Mouse (Mus musculus) forebrain, embryonic 15.5 days (tissue): ENCODE data around the gene Phc2. TPM values are rescaled to one million over a fixed set of nuclear protein-coding genes. Genes with fewer than 3 reads are reported as not detected.
"Not testable (repeated sequence)": the region's sequence is repeated elsewhere in the genome, so short reads cannot be mapped to it uniquely, and the experiment has no call there.

Experiments
- ATAC-seq: fragments of 200-750 bp; cut with Nextera tagmentation; replicated peaks from 2 replicates; pipeline ENCODE4 v1.8.0; 2017; ENCODE audit warnings: mild to moderate bottlenecking, moderate TSS enrichment, moderate library complexity
- H3K27ac ChIP-seq: fragments of 300-500 bp; sonication (generic); replicated peaks from 2 replicates; pipeline ENCODE4 v1.5.1; 2015; ENCODE audit warnings: mild to moderate bottlenecking, inconsistent platforms
- H3K27me3 ChIP-seq: fragments of 300-500 bp; sonication (generic); 2 replicates; pipeline ENCODE4 v1.6.1; 2015; ENCODE audit warnings: inconsistent platforms
- H3K36me3 ChIP-seq: fragments of 300-500 bp; sonication (generic); 2 replicates; pipeline ENCODE4 v1.6.1; 2015; ENCODE audit warnings: mild to moderate bottlenecking, inconsistent platforms
- H3K4me1 ChIP-seq: fragments of 300-500 bp; sonication (generic); 2 replicates; pipeline ENCODE4 v1.6.1; 2015; ENCODE audit warnings: inconsistent platforms
- H3K4me2 ChIP-seq: fragments of 300-500 bp; sonication (generic); replicated peaks from 2 replicates; pipeline ENCODE4 v1.6.1; 2015; ENCODE audit warnings: mild to moderate bottlenecking, inconsistent platforms
- H3K4me3 ChIP-seq: fragments of 300-500 bp; sonication (generic); 2 replicates; pipeline ENCODE4 v1.5.1; 2015; ENCODE audit warnings: mild to moderate bottlenecking, inconsistent platforms
- H3K9ac ChIP-seq: fragments of 300-500 bp; sonication (generic); replicated peaks from 2 replicates; pipeline ENCODE4 v1.6.1; 2015; ENCODE audit warnings: mild to moderate bottlenecking, inconsistent platforms
- H3K9me3 ChIP-seq: fragments of 300-500 bp; sonication (generic); 2 replicates; pipeline ENCODE4 v1.6.1; 2016; ENCODE audit warnings: inconsistent platforms
- WGBS: fragments of 180-500 bp; shearing (Covaris S2); methylation state at CpG from one replicate; pipeline ENCODE4 v1.1.7; 2015; ENCODE audit warnings: mixed read lengths; 5-methylcytosine and 5-hydroxymethylcytosine counted together
- polyA plus RNA-seq: library from polyadenylated mRNA; unstranded; fragments of >200 nt; fragmentation: Nextera tagmentation; extraction: Ambion mirVana; gene quantifications from 2 replicates; pipeline ENCODE4 v1.2.1, GENCODE M21; 2015

Phc2 gene
- polyA plus RNA-seq, 1 experiment from 2014 or later: 88.3 TPM

GRCm38 (mm10) chr4:128651530-128651929, 3.0 kb upstream of the Phc2 start:
- Histone ChIP-seq H3K36me3 (no peaks in the 10 kb centered on the region), H3K4me1 (peaks cover 15% of the 10 kb centered on the region), H3K9ac (no peak overlapping the region), H3K27me3 (no peaks in the 10 kb centered on the region), H3K27ac (no peak overlapping the region), H3K9me3 (no peaks in the 10 kb centered on the region), H3K4me2 (no peak overlapping the region), H3K4me3 (no peak overlapping the region)
- ATAC-seq: no peak
- 44% methylated on average over 3 of the region's 3 CpGs for WGBS

GRCm38 (mm10) chr4:128652584-128653298, 1.8 kb upstream of the Phc2 start:
- Histone ChIP-seq H3K27me3 (no peaks in the 10 kb centered on the region), H3K36me3 (no peaks in the 10 kb centered on the region), H3K9ac (no peak overlapping the region), H3K9me3 (no peaks in the 10 kb centered on the region), H3K4me1 (peaks cover 15% of the 10 kb centered on the region), H3K4me2 (no peak overlapping the region), H3K4me3 (no peak overlapping the region), H3K27ac (no peak overlapping the region)
- 49% methylated on average over 5 of the region's 5 CpGs for WGBS
- no peak for ATAC-seq

GRCm38 (mm10) chr4:128655446-128655845, 944 bp downstream of the Phc2 start:
- H3K4me2 ChIP-seq: peak overlapping the region; percentile 86
- peak overlapping the region; percentile 68 for H3K9ac ChIP-seq
- no peaks in the 10 kb centered on the region for H3K27me3 ChIP-seq
- no peaks in the 10 kb centered on the region for H3K36me3 ChIP-seq
- H3K4me1 ChIP-seq: peaks cover 15% of the 10 kb centered on the region
- peak overlapping the region; percentile 83 for H3K27ac ChIP-seq
- no peak for ATAC-seq
- peak overlapping the region; percentile 75 for H3K4me3 ChIP-seq
- H3K9me3 ChIP-seq: no peaks in the 10 kb centered on the region
- WGBS: 2% methylated on average over 12 of the region's 12 CpGs

GRCm38 (mm10) chr4:128660196-128660595, 5.7 kb downstream of the Phc2 start:
- Histone ChIP-seq H3K36me3 (no peaks in the 10 kb centered on the region), H3K9ac (no peak overlapping the region), H3K27me3 (no peaks in the 10 kb centered on the region), H3K4me2 (no peak overlapping the region), H3K4me1 (peaks cover 7% of the 10 kb centered on the region), H3K9me3 (no peaks in the 10 kb centered on the region), H3K4me3 (no peak overlapping the region), H3K27ac (no peak overlapping the region)
- ATAC-seq: no peak
- 91% methylated on average over 8 of the region's 8 CpGs for WGBS

- Histone ChIP-seq H3K4me1 (peaks cover under 1% of the 10 kb centered on the region), H3K36me3 (no peaks in the 10 kb centered on the region), H3K4me3 (no peak overlapping the region), H3K27me3 (no peaks in the 10 kb centered on the region), H3K4me2 (no peak overlapping the region), H3K9me3 (no peaks in the 10 kb centered on the region), H3K9ac (no peak overlapping the region), H3K27ac (no peak overlapping the region)
- ATAC-seq: no peak
- WGBS: 92% methylated on average over 8 of the region's 8 CpGs
Observed at GRCm38 (mm10) chr4:128661063-128661462, 6.6 kb downstream of the Phc2 start.

- Histone ChIP-seq H3K9ac (no peak overlapping the region), H3K27ac (no peak overlapping the region), H3K4me2 (no peak overlapping the region), H3K27me3 (no peaks in the 10 kb centered on the region), H3K36me3 (no peaks in the 10 kb centered on the region), H3K4me1 (no peaks in the 10 kb centered on the region; the same call in 1 of the 2 replicates), H3K9me3 (no peaks in the 10 kb centered on the region), H3K4me3 (no peak overlapping the region)
- ATAC-seq: no peak
- WGBS: 79% methylated on average over 3 of the region's 3 CpGs
Observed at GRCm38 (mm10) chr4:128664002-128664401, 9.5 kb downstream of the Phc2 start.

GRCm38 (mm10) chr4:128666362-128666761, 11.9 kb downstream of the Phc2 start:
- ATAC-seq, H3K9me3 ChIP-seq, H3K4me3 ChIP-seq, H3K27ac ChIP-seq, H3K9ac ChIP-seq, H3K4me1 ChIP-seq, H3K36me3 ChIP-seq, H3K27me3 ChIP-seq, H3K4me2 ChIP-seq: not testable (repeated sequence)
- 73% methylated on average over 7 of the region's 7 CpGs for WGBS

GRCm38 (mm10) chr4:128667195-128667594, 12.7 kb downstream of the Phc2 start:
- H3K9ac ChIP-seq, H3K27ac ChIP-seq, H3K4me3 ChIP-seq, H3K27me3 ChIP-seq, H3K36me3 ChIP-seq, H3K4me1 ChIP-seq, H3K4me2 ChIP-seq, ATAC-seq, H3K9me3 ChIP-seq: not testable (repeated sequence)
- WGBS: 92% methylated on average over 4 of the region's 4 CpGs

GRCm38 (mm10) chr4:128669229-128669628, 14.7 kb downstream of the Phc2 start:
- Histone ChIP-seq H3K27ac (no peak overlapping the region), H3K27me3 (no peaks in the 10 kb centered on the region), H3K9ac (no peak overlapping the region), H3K4me2 (no peak overlapping the region), H3K9me3 (no peaks in the 10 kb centered on the region), H3K4me1 (peaks cover 10% of the 10 kb centered on the region; the same call in 1 of the 2 replicates), H3K36me3 (no peaks in the 10 kb centered on the region), H3K4me3 (no peak overlapping the region)
- ATAC-seq: no peak
- WGBS: 82% methylated on average over 6 of the region's 6 CpGs

- H3K4me2 ChIP-seq: no peak overlapping the region
- H3K4me3 ChIP-seq: no peak overlapping the region
- H3K36me3 ChIP-seq: no peaks in the 10 kb centered on the region
- 46% methylated on average over 11 of the region's 11 CpGs for WGBS
- no peak overlapping the region for H3K27ac ChIP-seq
- H3K27me3 ChIP-seq: no peaks in the 10 kb centered on the region
- no peaks in the 10 kb centered on the region for H3K9me3 ChIP-seq
- no peak for ATAC-seq
- H3K9ac ChIP-seq: 0 out of 2 replicates have a peak overlapping the region, but pooled peaks have one; percentile 7
- peaks cover 10% of the 10 kb centered on the region; the same call in 1 of the 2 replicates for H3K4me1 ChIP-seq
Observed at GRCm38 (mm10) chr4:128670566-128671191, 16.2 kb downstream of the Phc2 start.

GRCm38 (mm10) chr4:128672494-128672893, 18.0 kb downstream of the Phc2 start:
- Histone ChIP-seq H3K9me3 (no peaks in the 10 kb centered on the region), H3K4me1 (peaks cover 10% of the 10 kb centered on the region; the same call in 1 of the 2 replicates), H3K4me2 (no peak overlapping the region), H3K9ac (no peak overlapping the region), H3K4me3 (no peak overlapping the region), H3K27ac (no peak overlapping the region), H3K36me3 (no peaks in the 10 kb centered on the region), H3K27me3 (no peaks in the 10 kb centered on the region)
- no peak for ATAC-seq
- 76% methylated on average over 4 of the region's 4 CpGs for WGBS

GRCm38 (mm10) chr4:128678564-128679217, 24.2 kb downstream of the Phc2 start:
- no peaks in the 10 kb centered on the region for H3K9me3 ChIP-seq
- WGBS: 40% methylated on average over 13 of the region's 13 CpGs
- peak; percentile 51; the same call in 1 of the 2 replicates for ATAC-seq
- H3K27ac ChIP-seq: peak overlapping the region; percentile 51
- H3K4me1 ChIP-seq: peaks cover 12% of the 10 kb centered on the region
- no peaks in the 10 kb centered on the region for H3K36me3 ChIP-seq
- H3K27me3 ChIP-seq: no peaks in the 10 kb centered on the region
- H3K9ac ChIP-seq: peak overlapping the region; percentile 27
- H3K4me2 ChIP-seq: peak overlapping the region; percentile 32
- peak overlapping the region; percentile 16; the same call in 1 of the 2 replicates for H3K4me3 ChIP-seq
